Mouse (Mus musculus) cortical plate, adult 2 months (tissue): ENCODE data around the gene Scarb2.

ENCODE experiments used
- CTCF ChIP-seq: fragments of 200-500 bp; IDR thresholded peaks from 2 replicates; pipeline ENCODE4 v1.5.1; 2011; ENCODE audit warnings: mild to moderate bottlenecking, control low read depth, low read length; ENCODE audit not compliant: insufficient read depth; ENCODE audit errors: extremely low read depth
- POLR2A ChIP-seq: fragments of 200-500 bp; IDR thresholded peaks from 2 replicates; pipeline ENCODE4 v1.6.1; 2011; ENCODE audit warnings: mild to moderate bottlenecking, low read length, control low read depth; ENCODE audit not compliant: insufficient read depth; ENCODE audit errors: extremely low read depth

DNA sequence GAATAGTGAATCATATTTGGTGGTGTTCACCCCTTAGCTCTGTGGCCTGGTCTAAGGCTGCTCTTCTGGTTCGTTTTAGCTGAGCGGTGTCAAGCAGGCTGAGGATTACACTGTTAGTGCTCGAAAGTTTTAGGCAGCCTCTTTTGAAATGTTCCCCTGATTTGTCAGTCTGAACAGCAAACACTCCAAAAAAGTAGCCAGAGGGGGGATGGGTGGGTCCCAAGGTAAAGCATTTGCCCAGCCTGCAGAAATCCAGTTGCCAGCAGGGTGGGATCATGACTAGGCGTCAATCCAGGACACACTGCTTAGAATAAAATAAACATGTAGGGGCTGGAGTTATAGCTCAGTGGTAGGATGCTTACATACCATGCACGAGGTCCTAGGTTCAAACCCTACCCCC, 33.8 kb downstream of the Scarb2 start:
- TF ChIP-seq CTCF (no peak), POLR2A (no peak)
